Mouse (Mus musculus): ENCODE data around the gene Slx4ip. TPM values are rescaled to one million over a fixed set of nuclear protein-coding genes. Genes with fewer than 3 reads are reported as not detected.

Gene Slx4ip
- total RNA-seq, 4 experiments from 2014 or later, result 6.6 to 7.2 (median 6.7) TPM

GRCm38 (mm10) chr2:137099211-137099734 is 208.3 kb downstream of the Slx4ip start:
- DNase-seq (ENCODE audit: low spot score in 2 of 2), result no peak

GRCm38 (mm10) chr2:137101074-137101473 is 210.1 kb downstream of the Slx4ip start:
- no peak for DNase-seq (ENCODE audit: low spot score in 2 of 2)

- DNase-seq (ENCODE audit: low spot score in 2 of 2), result no peak
Measured at GRCm38 (mm10) chr2:137107203-137107602, 216.2 kb downstream of the Slx4ip start.

- DNase-seq (ENCODE audit: low spot score in 2 of 2), result no peak
Measured at GRCm38 (mm10) chr2:137107946-137108345, 216.9 kb downstream of the Slx4ip start.

GRCm38 (mm10) chr2:137109321-137110213 is 218.5 kb downstream of the Slx4ip start:
- no peak for DNase-seq (ENCODE audit: low spot score in 2 of 2)

GRCm38 (mm10) chr2:137110214-137110898 is 219.3 kb downstream of the Slx4ip start:
- DNase-seq (ENCODE audit: low spot score in 2 of 2), result no peak

GRCm38 (mm10) chr2:137113288-137114061 is 222.5 kb downstream of the Slx4ip start:
- no peak for DNase-seq (ENCODE audit: low spot score in 2 of 2)

GRCm38 (mm10) chr2:137114248-137115096 is 223.5 kb downstream of the Slx4ip start:
- peak; percentile 45 to 56 for DNase-seq (ENCODE audit: low spot score in 2 of 2)

GRCm38 (mm10) chr2:137115241-137116024 is 224.4 kb downstream of the Slx4ip start:
- DNase-seq (ENCODE audit: low spot score in 2 of 2), result peak in 1 of 2 experiments; percentile 9

GRCm38 (mm10) chr2:137116025-137116674 is 225.1 kb downstream of the Slx4ip start, which contains the start of gene Jag1:
Gene Jag1, minus strand, starts transcription at chr2:137116644.
- DNase-seq (ENCODE audit: low spot score in 2 of 2), result peak in 1 of 2 experiments; percentile 28

GRCm38 (mm10) chr2:137116675-137117320 is 225.8 kb downstream of the Slx4ip start:
- DNase-seq (ENCODE audit: low spot score in 2 of 2), result peak; percentile 52

- DNase-seq (ENCODE audit: low spot score in 2 of 2), result peak; percentile 40 to 51
Measured at GRCm38 (mm10) chr2:137117321-137117690, 226.3 kb downstream of the Slx4ip start.

Other genes starting within 250 kb of the Slx4ip start
- 1,000 to 10,000 TPM; 2,805 to 3,008 (median 2,879) TPM for gene Snap25, start 177.8 kb upstream of the Slx4ip start, total RNA-seq (2022)
- 10 to 100 TPM in 3 of 4 experiments, 1 to 10 TPM in 1; 9.4 to 26.2 (median 17.1) TPM for gene AL731706.2, start 5.5 kb upstream of the Slx4ip start, total RNA-seq (2022)
- 10 to 100 TPM in 3 of 4 experiments, 1 to 10 TPM in 1; 9.1 to 23.4 (median 17.7) TPM for gene AL731706.1, start 171 bp downstream of the Slx4ip start, total RNA-seq (2022)
- gene Mkks, start 171 bp downstream of the Slx4ip start, total RNA-seq (2022), result 10 to 100 TPM; 23.2 to 39.3 (median 28.1) TPM
- gene Jag1, start 225.4 kb downstream of the Slx4ip start, total RNA-seq (2022), result 1 to 10 TPM; 7.1 to 8.0 (median 7.5) TPM